10 mouse cellular contexts compared by ENCODE assay signal in genomic region chr8:117197551-117197950, GRCm38 (mm10). TPM values are rescaled to one million over a fixed set of nuclear protein-coding genes. Genes with fewer than 3 reads are reported as not detected.
A peak's percentile ranks its signal among the peaks of the same experiment; 100 is the strongest.
DNase-seq lines count a peak whose midpoint lies in the region; ATAC-seq and TF ChIP-seq lines count a peak whose summit lies in the region.
"Had no signal": no experiment of that assay in that cellular context is flagged by ENCODE, and none has a peak within 500 bp of the region (broad histone marks: within the 10 kb centered on the region; RNA-seq: fewer than 3 reads in every experiment).

No protein-coding gene starts in this region.

- H3K27ac ChIP-seq in heart, embryonic 13.5 days (replicated peaks), result peak overlapping the region; percentile 90
- peak overlapping the region; percentile 32; the same call in 1 of the 2 replicates for H3K27ac ChIP-seq in lung, postnatal 0 days (ENCODE audit: low read length)
- H3K27ac ChIP-seq in hindbrain, embryonic 15.5 days (replicated peaks), result peak overlapping the region; percentile 28; the same call in 1 of the 2 replicates
- H3K27ac ChIP-seq in neural tube, embryonic 15.5 days (replicated peaks), result no peak overlapping the region

- no peaks in the 10 kb centered on the region for H3K9me3 ChIP-seq in heart, embryonic 13.5 days
- no peaks in the 10 kb centered on the region for H3K9me3 ChIP-seq in lung, postnatal 0 days (ENCODE audit: low read length)
- no peaks in the 10 kb centered on the region for H3K9me3 ChIP-seq in hindbrain, embryonic 15.5 days
- H3K9me3 ChIP-seq in neural tube, embryonic 15.5 days (replicated peaks), result no peaks in the 10 kb centered on the region
- H3K9me3 ChIP-seq: limb, embryonic 13.5 days had no signal

- 81% methylated on average over 6 of the region's 6 CpGs for WGBS in heart, embryonic 13.5 days
- WGBS in lung, postnatal 0 days, result 83% methylated on average over 6 of the region's 6 CpGs
- WGBS in hindbrain, embryonic 15.5 days, result 78% methylated on average over 6 of the region's 6 CpGs
- WGBS in neural tube, embryonic 15.5 days, result 86% methylated on average over 6 of the region's 6 CpGs

- no peak for TF ChIP-seq CTCF in lung, postnatal 0 days (IDR thresholded peaks at IDR 0.05)

- peaks cover 69% of the 10 kb centered on the region for H3K4me1 ChIP-seq in heart, embryonic 13.5 days
- peaks cover 20% of the 10 kb centered on the region; the same call in 1 of the 2 replicates for H3K4me1 ChIP-seq in lung, postnatal 0 days (ENCODE audit: insufficient read depth, low read depth, low read length)
- peaks cover 16% of the 10 kb centered on the region for H3K4me1 ChIP-seq in hindbrain, embryonic 15.5 days (replicated peaks)
- H3K4me1 ChIP-seq in neural tube, embryonic 15.5 days, result peaks cover 19% of the 10 kb centered on the region

- no peak for DNase-seq in heart, adult 8-10 months (ENCODE audit: low spot score)
- DNase-seq in lung, postnatal 0 days (ENCODE audit: low spot score), result peak; percentile 28
- DNase-seq in lung, postnatal 36 days, result no peak
- DNase-seq in urinary bladder, adult 2 months (ENCODE audit: low spot score), result no peak
- DNase-seq in cerebellum, adult 11 months, result no peak

- H3K4me2 ChIP-seq in heart, embryonic 13.5 days, result peak overlapping the region; percentile 63; the same call in 1 of the 2 replicates
- no peak overlapping the region for H3K4me2 ChIP-seq in lung, postnatal 0 days (replicated peaks; ENCODE audit: low read depth, low read length)
- H3K4me2 ChIP-seq in hindbrain, embryonic 15.5 days, result no peak overlapping the region
- 0 out of 2 replicates have a peak overlapping the region, but pooled peaks have one; percentile 30 for H3K4me2 ChIP-seq in neural tube, embryonic 15.5 days
- H3K4me2 ChIP-seq: limb, embryonic 13.5 days had no signal

- no peak for TF ChIP-seq EP300 in lung, postnatal 0 days (IDR thresholded peaks at IDR 0.05)

- H3K9ac ChIP-seq in heart, embryonic 13.5 days, result peak overlapping the region; percentile 62
- no peak overlapping the region for H3K9ac ChIP-seq in lung, postnatal 0 days (replicated peaks; ENCODE audit: low read depth)
- no peak overlapping the region for H3K9ac ChIP-seq in hindbrain, embryonic 15.5 days
- H3K9ac ChIP-seq in neural tube, embryonic 15.5 days (replicated peaks), result no peak overlapping the region
- H3K9ac ChIP-seq: limb, embryonic 13.5 days had no signal

- H3K4me3 ChIP-seq in heart, embryonic 13.5 days, result no peak overlapping the region
- no peak overlapping the region for H3K4me3 ChIP-seq in lung, postnatal 0 days (ENCODE audit: low read depth, low read length)
- no peak overlapping the region for H3K4me3 ChIP-seq in hindbrain, embryonic 15.5 days
- no peak overlapping the region for H3K4me3 ChIP-seq in neural tube, embryonic 15.5 days (replicated peaks)
- H3K4me3 ChIP-seq: limb, embryonic 13.5 days; myocyte had no signal

- peaks cover 57% of the 10 kb centered on the region for H3K36me3 ChIP-seq in heart, embryonic 13.5 days
- peaks cover 24% of the 10 kb centered on the region; the same call in 1 of the 2 replicates for H3K36me3 ChIP-seq in lung, postnatal 0 days (ENCODE audit: insufficient read depth, low read length)
- H3K36me3 ChIP-seq in hindbrain, embryonic 15.5 days, result peaks cover 19% of the 10 kb centered on the region
- peaks cover 44% of the 10 kb centered on the region for H3K36me3 ChIP-seq in neural tube, embryonic 15.5 days

- H3K27me3 ChIP-seq in heart, embryonic 13.5 days (replicated peaks), result no peaks in the 10 kb centered on the region
- no peaks in the 10 kb centered on the region for H3K27me3 ChIP-seq in lung, postnatal 0 days (replicated peaks; ENCODE audit: insufficient read depth, low read length)
- H3K27me3 ChIP-seq in hindbrain, embryonic 15.5 days, result no peaks in the 10 kb centered on the region
- no peaks in the 10 kb centered on the region for H3K27me3 ChIP-seq in neural tube, embryonic 15.5 days (replicated peaks)
- H3K27me3 ChIP-seq: limb, embryonic 13.5 days had no signal

- ATAC-seq in heart, embryonic 13.5 days (ENCODE audit: extremely low read depth, insufficient number of reproducible peaks, low FRiP score, low TSS enrichment), result no peak
- peak; percentile 3; the same call in 1 of the 2 replicates for ATAC-seq in lung, postnatal 0 days
- no peak for ATAC-seq in hindbrain, embryonic 15.5 days (ENCODE audit: low FRiP score, low read depth)
- ATAC-seq in neural tube, embryonic 15.5 days (ENCODE audit: low FRiP score), result no peak

RNA-seq across cellular contexts. Expression of gene Gan, which starts 39.6 kb away (rescaled TPM):
- 0.94 and 1.0 TPM in 2 replicates for polyA plus RNA-seq in heart, embryonic 13.5 days (2015; fragmentation: Nextera tagmentation; extraction: Ambion mirVana)
- total RNA-seq in heart, adult 8-10 months (2022), result 1 to 10 TPM; 4.3 to 5.2 (median 4.8) TPM
- 3.3 and 4.2 TPM in 2 replicates for polyA plus RNA-seq in lung, postnatal 0 days (2015; fragmentation: Nextera tagmentation; extraction: Ambion mirVana)
- polyA plus RNA-seq in hindbrain, embryonic 15.5 days (2015; fragmentation: Nextera tagmentation; extraction: Ambion mirVana), result 3.0 TPM in 2 replicates
- polyA plus RNA-seq in neural tube, embryonic 15.5 days (2015; fragmentation: Nextera tagmentation; extraction: Ambion mirVana), result 2.2 and 2.3 TPM in 2 replicates
- polyA plus RNA-seq in urinary bladder, adult 2 months (2012; rRNA removed), result 8.2 and 9.5 TPM in 2 replicates

RNA-seq across cellular contexts. Expression of gene Cmip, which starts 59.3 kb away (rescaled TPM):
- polyA plus RNA-seq in heart, embryonic 13.5 days (2015; fragmentation: Nextera tagmentation; extraction: Ambion mirVana), result 6.2 and 6.5 TPM in 2 replicates
- 10 to 100 TPM; 14.4 to 20.4 (median 16.3) TPM for total RNA-seq in heart, adult 8-10 months (2022)
- 27.6 and 29.6 TPM in 2 replicates for polyA plus RNA-seq in lung, postnatal 0 days (2015; fragmentation: Nextera tagmentation; extraction: Ambion mirVana)
- polyA plus RNA-seq in hindbrain, embryonic 15.5 days (2015; fragmentation: Nextera tagmentation; extraction: Ambion mirVana), result 184 and 203 TPM in 2 replicates
- 135 and 193 TPM in 2 replicates for polyA plus RNA-seq in neural tube, embryonic 15.5 days (2015; fragmentation: Nextera tagmentation; extraction: Ambion mirVana)
- 39.4 and 48.7 TPM in 2 replicates for polyA plus RNA-seq in urinary bladder, adult 2 months (2012; rRNA removed)

Comparison
In these comparisons a context has a peak if more than half of its experiments do, and no peak if none do; other contexts are left out.
1. H3K4me2 ChIP-seq: peak in heart, embryonic 13.5 days (single experiment) and neural tube, embryonic 15.5 days (single experiment); none in lung, postnatal 0 days (single experiment) and hindbrain, embryonic 15.5 days (single experiment).